Mouse (Mus musculus) kidney, postnatal 25 days (tissue): Measurements from ENCODE around the gene Radil.
A peak's percentile ranks its signal among the peaks of the same experiment; 100 is the strongest.

Experiments used
- DNase-seq, 2 experiments: peaks; one replicate each; pipeline ENCODE4 v3.0.0; 2021; ENCODE audit warnings: mixed read lengths in 2 of 2

Gene Radil

GRCm38 (mm10) chr5:142444791-142445531 lies 105.9 kb downstream of the Radil start:
- no peak for DNase-seq

- DNase-seq, result no peak
Observed at GRCm38 (mm10) chr5:142443994-142444393, 106.9 kb downstream of the Radil start.

GRCm38 (mm10) chr5:142443514-142443913 lies 107.4 kb downstream of the Radil start:
- no peak for DNase-seq

GRCm38 (mm10) chr5:142442045-142442440 lies 108.9 kb downstream of the Radil start:
- DNase-seq, result no peak

GRCm38 (mm10) chr5:142441332-142442044 lies 109.4 kb downstream of the Radil start:
- DNase-seq, result peak; percentile 22 to 61

- peak; percentile 96 to 99 for DNase-seq
Observed at GRCm38 (mm10) chr5:142440451-142441147, 110.3 kb downstream of the Radil start.

- peak in 1 of 2 experiments; percentile 44 for DNase-seq
Observed at GRCm38 (mm10) chr5:142439911-142440432, 110.9 kb downstream of the Radil start.

- DNase-seq, result peak in 1 of 2 experiments; percentile 32
Observed at GRCm38 (mm10) chr5:142438380-142438938, 112.4 kb downstream of the Radil start.

GRCm38 (mm10) chr5:142435736-142436135 lies 115.2 kb downstream of the Radil start:
- DNase-seq, result no peak
